Mouse (Mus musculus) forelimb bud, embryonic 11.5 days (tissue): Measurements from ENCODE around the gene Actr1a.
A peak's percentile ranks its signal among the peaks of the same experiment; 100 is the strongest.

ENCODE experiments used
- DNase-seq: peaks from one replicate; pipeline ENCODE4 v3.0.0-alpha.2; 2012; ENCODE audit warnings: low read depth, low spot score

The Actr1a gene

DNA sequence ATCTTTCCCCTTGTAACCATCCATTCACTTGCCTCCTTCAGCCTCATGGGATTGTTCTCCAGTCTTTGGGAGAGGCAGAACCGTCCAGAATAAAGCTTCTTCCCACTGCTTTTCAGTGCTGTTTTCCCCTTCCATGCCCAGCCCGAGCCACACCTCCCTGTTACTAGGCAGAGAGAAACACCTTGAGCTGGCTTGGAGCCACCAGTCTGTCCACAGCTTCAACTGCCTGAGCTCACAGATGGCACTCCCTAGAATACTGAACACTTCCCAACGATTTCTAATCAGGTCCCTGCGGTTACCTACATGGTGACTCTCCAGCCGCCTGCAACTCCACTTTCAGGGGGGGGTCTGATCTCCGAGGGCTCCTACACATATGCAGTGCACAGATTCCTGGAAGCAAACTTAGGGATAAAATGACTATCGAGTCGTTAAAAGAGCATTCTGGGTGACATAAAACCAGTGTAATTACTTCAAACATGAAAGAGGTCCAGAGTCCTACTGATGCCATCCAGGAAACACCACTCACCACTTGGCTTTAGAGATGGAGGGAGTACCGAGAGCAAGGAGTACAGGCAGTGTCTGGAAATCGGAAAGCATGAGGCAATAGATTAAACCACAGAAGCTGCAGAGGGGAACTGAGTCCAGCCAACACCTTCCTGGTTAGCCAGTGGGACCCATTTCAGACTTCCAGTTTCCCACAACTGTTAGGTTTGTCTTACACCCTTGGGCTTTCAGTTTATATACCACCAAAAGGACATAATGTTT, 45.2 kb downstream of the Actr1a start, which contains the start of gene 2310034G01Rik:
Gene 2310034G01Rik (minus strand): TSS at position 135 of the 765 bp plus-strand sequence.
- DNase-seq: no peak

DNA sequence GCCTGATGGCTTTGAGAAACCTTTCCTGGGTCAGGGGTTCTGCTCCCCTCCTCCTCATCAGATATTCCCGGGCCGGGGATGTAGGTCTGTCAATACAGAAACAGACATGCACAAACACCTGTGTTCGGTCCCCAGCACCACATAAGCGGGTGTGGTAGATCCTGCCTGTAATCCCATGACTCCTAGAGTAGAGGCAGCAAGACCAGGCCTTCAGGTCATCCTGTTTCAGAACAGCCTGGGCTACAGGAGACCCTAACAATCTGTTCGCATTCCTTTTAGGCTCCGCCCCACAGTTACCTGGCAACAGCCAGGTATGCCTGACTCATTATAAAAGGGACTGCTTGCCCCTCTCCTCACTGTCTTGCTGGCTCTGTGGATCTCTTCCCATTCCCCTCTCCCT, 46.0 kb downstream of the Actr1a start:
- DNase-seq: no peak

- DNase-seq: peak; percentile 69
Measured at GRCm38 (mm10) chr19:46348761-46349458, 46.6 kb downstream of the Actr1a start.

- no peak for DNase-seq
Measured at GRCm38 (mm10) chr19:46347936-46348668, 47.4 kb downstream of the Actr1a start.

GRCm38 (mm10) chr19:46347146-46347545, 48.4 kb downstream of the Actr1a start:
- DNase-seq: no peak

DNA sequence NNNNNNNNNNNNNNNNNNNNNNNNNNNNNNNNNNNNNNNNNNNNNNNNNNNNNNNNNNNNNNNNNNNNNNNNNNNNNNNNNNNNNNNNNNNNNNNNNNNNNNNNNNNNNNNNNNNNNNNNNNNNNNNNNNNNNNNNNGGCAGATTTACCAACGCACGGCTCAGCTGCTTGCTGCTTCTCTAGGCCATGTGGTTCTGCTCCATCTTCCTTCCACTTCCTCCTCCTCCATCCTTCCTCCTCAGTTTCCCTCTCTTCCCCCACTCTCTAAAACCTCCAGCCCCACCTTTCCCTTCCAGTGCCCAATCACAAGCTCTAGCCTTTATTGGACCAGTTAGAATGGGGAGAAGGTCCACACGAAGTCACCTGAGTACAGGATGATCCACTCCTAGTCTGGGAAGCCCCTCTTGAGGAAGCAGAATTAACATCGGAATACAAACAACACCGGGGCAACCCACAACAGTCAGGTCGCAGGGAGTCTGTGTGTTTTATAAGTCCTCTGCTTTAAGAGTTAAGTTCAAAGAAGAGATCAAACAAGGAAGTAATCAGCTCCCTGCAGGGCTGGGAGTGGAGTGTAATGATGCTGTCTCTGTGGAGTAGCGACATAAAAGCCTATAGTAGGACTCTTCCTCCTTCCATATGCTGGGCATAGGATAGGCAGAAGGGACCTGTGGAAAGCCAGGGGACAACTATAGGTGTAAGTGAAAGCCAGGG, 50.7 kb downstream of the Actr1a start:
- no peak for DNase-seq

DNA sequence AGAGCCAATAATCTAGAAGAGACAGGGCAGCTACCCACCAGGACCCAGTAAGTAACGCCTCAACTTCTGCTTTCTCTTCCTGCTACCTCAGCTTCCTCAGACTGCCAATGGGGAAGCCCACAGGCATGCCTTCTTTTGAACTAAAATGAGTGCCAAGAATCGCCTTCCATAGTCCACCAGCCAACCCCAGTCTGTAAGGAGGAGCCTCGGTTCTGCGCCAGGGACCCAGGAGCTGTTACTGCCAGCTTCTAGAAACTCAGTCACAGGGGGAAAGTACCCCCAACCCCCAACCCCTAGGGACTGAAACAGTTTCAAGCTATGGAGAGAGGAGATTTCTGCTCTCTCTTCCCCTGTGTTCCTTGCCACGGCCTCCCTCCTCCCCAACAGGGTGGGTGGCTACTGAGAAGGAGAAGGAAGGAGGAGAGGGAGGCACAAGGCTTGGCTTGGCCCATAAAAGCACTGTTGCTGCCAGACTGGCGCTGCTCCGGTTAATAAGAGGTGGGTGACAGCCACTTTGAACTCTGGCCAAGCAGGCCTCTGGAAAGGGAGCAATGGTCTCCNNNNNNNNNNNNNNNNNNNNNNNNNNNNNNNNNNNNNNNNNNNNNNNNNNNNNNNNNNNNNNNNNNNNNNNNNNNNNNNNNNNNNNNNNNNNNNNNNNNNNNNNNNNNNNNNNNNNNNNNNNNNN, 56.1 kb downstream of the Actr1a start:
- DNase-seq: no peak

GRCm38 (mm10) chr19:46338942-46339286, 56.6 kb downstream of the Actr1a start:
- DNase-seq: no peak

DNA sequence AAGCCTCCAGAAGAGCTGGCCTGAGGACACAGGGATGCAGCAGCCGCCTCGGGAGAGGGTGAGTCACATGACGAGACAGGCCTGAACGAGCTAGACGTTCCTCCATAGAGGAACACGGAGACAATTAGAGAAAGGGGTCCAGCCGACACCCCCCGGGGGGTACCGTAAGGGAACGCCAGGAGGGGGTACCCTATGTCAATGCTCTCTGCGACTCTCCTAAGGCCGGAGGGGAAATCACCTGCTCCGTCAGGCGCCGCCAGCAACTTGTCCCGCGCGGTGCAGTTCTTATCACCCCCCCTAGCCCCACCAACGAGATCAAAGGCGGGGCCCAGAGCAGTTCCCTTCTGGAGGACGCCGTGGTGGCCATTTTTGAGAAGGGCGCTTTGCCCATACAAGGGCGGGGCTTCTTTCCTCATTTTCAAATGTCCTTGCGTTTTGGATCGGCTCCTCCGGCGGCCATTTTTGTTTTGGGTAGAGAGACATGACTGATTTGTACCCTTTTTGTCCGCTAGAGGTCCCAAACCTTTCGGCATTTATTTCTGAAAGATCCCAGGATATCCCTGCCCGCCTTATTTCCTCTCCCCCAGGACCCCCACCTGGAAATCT, 57.1 kb downstream of the Actr1a start, which contains the start of gene Cuedc2:
Gene Cuedc2 (minus strand): TSS at position 372 of the 606 bp plus-strand sequence.
- peak; percentile 96 for DNase-seq

- DNase-seq: no peak
Measured at GRCm38 (mm10) chr19:46337719-46338330, 57.7 kb downstream of the Actr1a start.

- no peak for DNase-seq
Measured at GRCm38 (mm10) chr19:46333906-46334305, 61.6 kb downstream of the Actr1a start.

- DNase-seq: no peak
Measured at GRCm38 (mm10) chr19:46332721-46333339, 62.7 kb downstream of the Actr1a start.

DNA sequence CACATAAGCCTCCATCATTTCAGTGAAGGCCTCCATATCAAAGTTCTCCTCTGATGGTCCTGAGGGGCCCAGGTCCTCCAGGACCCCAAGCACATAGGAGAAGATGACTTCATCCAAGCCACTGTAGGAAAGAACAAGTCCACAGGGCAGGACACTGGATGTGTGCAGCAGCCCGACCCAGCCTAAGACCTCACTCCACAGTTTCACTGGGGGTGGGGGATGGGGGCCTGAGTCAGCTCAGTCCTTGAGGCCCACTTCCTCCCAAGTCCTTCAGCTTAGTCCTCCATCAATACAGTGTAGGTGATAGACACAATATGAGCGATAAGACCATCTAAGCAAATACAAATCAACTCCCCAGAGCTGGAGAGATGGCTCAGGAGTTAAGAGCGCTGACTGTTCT, 63.6 kb downstream of the Actr1a start:
- no peak for DNase-seq

GRCm38 (mm10) chr19:46331326-46331725, 64.2 kb downstream of the Actr1a start:
- DNase-seq: no peak

GRCm38 (mm10) chr19:46330696-46331095, 64.9 kb downstream of the Actr1a start:
- DNase-seq: no peak

- peak; percentile 74 for DNase-seq
Measured at GRCm38 (mm10) chr19:46329951-46330350, 65.6 kb downstream of the Actr1a start.

- no peak for DNase-seq
Measured at GRCm38 (mm10) chr19:46329031-46329641, 66.4 kb downstream of the Actr1a start.

DNA sequence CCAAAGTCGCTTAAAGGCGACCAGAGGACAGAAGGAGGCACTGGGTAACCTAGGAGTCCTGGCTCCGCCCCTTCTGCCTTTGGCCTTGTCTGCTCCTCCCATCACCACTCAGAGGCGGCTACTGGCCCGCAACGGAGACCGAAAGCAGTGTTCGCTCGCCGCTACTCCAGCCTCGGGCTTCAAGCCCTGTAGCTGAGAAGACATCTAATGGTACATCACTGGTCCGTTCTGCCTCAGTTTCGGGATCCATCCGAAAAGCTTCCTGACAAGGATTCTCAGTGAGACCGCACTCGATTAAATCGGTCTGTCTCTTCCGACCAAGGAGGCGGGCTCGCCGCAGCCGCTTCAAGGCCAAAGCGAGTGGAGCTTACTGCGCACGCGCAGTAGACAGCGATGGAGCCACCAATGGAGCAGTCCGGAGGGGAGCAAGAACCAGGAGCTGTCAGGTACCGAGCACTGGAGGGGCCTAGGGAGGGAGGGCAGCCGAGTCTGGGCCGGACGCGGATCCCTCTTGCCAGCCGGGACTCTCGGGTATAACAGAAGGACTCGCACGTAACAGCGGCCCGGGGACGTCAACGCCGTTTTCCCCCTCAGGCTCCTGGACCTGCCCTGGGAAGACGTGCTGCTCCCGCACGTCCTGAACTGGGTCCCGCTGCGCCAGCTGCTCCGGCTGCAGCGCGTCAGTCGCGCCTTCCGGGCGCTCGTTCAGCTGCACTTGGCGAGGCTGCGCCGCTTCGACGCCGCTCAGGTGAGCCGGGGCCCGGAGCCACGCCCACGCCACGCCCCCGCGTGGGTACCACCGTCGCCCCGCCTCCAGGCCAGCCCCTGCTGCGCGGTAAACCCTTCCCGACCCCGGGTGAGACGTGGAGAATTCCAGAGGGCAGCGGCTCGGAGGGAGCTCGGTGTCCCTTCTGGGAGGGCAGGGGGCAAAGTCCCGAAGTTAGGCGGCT, 67.2 kb downstream of the Actr1a start, which contains the start of gene Fbxl15:
Gene Fbxl15 (plus strand): TSS at position 104 of the 950 bp plus-strand sequence.
- DNase-seq: peak; percentile 97
